Mouse (Mus musculus) left cerebral cortex, adult 8-10 months (tissue): ENCODE measurements at regions not wholly inside any gene's neighbourhood (a gene's known extent, or its start where the extent isn't known, plus 50 kb on each side); places are given as distances from the start of the nearest gene placed in this dataset.

ENCODE experiments used
- DNase-seq, 2 experiments: peaks; one replicate each; pipeline ENCODE4 v3.0.0; 2022; ENCODE audit warnings: low spot score in 2 of 2

- no peak for DNase-seq
Measured at GRCm38 (mm10) chr2:178711587-178712080, 281.3 kb downstream of the Cdh26 start.

- no peak for DNase-seq
Measured at GRCm38 (mm10) chr2:178712391-178712892, 282.1 kb downstream of the Cdh26 start.

- no peak for DNase-seq
Measured at GRCm38 (mm10) chr2:178715500-178716245, 285.3 kb downstream of the Cdh26 start.

GRCm38 (mm10) chr2:178718048-178718447, 287.7 kb downstream of the Cdh26 start:
- DNase-seq, result no peak

- DNase-seq, result no peak
Measured at GRCm38 (mm10) chr2:178723455-178723854, 293.1 kb downstream of the Cdh26 start.

- no peak for DNase-seq
Measured at GRCm38 (mm10) chr2:178724228-178724627, 293.9 kb downstream of the Cdh26 start.

- DNase-seq, result no peak
Measured at GRCm38 (mm10) chr2:178727930-178728793, 297.8 kb downstream of the Cdh26 start.

- no peak for DNase-seq
Measured at GRCm38 (mm10) chr2:178728794-178729120, 298.4 kb downstream of the Cdh26 start.

- no peak for DNase-seq
Measured at GRCm38 (mm10) chr2:178735099-178735498, 304.8 kb downstream of the Cdh26 start.

GRCm38 (mm10) chr2:178744617-178745016, 314.3 kb downstream of the Cdh26 start:
- no peak for DNase-seq

- no peak for DNase-seq
Measured at GRCm38 (mm10) chr2:178745296-178746015, 315.1 kb downstream of the Cdh26 start.

GRCm38 (mm10) chr2:178751247-178751646, 320.9 kb downstream of the Cdh26 start:
- no peak for DNase-seq

- peak; percentile 23 to 73 for DNase-seq
Measured at GRCm38 (mm10) chr2:178758366-178758765, 328.0 kb downstream of the Cdh26 start.

GRCm38 (mm10) chr2:178768526-178768925, 338.2 kb downstream of the Cdh26 start:
- no peak for DNase-seq

- DNase-seq, result no peak
Measured at GRCm38 (mm10) chr2:178769001-178769400, 338.7 kb downstream of the Cdh26 start.

- no peak for DNase-seq
Measured at GRCm38 (mm10) chr2:178771435-178771834, 341.1 kb downstream of the Cdh26 start.

GRCm38 (mm10) chr2:178771881-178772280, 341.6 kb downstream of the Cdh26 start:
- no peak for DNase-seq

GRCm38 (mm10) chr2:178784822-178785589, 354.7 kb downstream of the Cdh26 start:
- no peak for DNase-seq

GRCm38 (mm10) chr2:178785843-178786242, 355.5 kb downstream of the Cdh26 start:
- no peak for DNase-seq

GRCm38 (mm10) chr2:178795841-178796240, 365.5 kb downstream of the Cdh26 start:
- no peak for DNase-seq

- no peak for DNase-seq
Measured at GRCm38 (mm10) chr2:178801464-178801863, 371.1 kb downstream of the Cdh26 start.
